Mouse (Mus musculus) testis, adult 2 months (tissue): Measurements from ENCODE around the gene Fbxw17.

ENCODE experiments used
- CTCF ChIP-seq: fragments of 200-500 bp; IDR thresholded peaks from 2 replicates; pipeline ENCODE4 v1.5.1; 2012; ENCODE audit warnings: low read depth, mild to moderate bottlenecking, inconsistent platforms, low read length, moderate library complexity; ENCODE audit not compliant: control insufficient read depth, insufficient read depth, insufficient replicate concordance
- POLR2A ChIP-seq: fragments of 200-500 bp; IDR thresholded peaks from 2 replicates; pipeline ENCODE4 v1.6.1; 2012; ENCODE audit warnings: low read depth, mild to moderate bottlenecking, inconsistent platforms, low read length, moderate library complexity; ENCODE audit not compliant: control insufficient read depth

- no peak for TF ChIP-seq CTCF
- TF ChIP-seq POLR2A: no peak
Observed at GRCm38 (mm10) chr13:50443812-50444211, 26.1 kb downstream of the Fbxw17 start, which contains the start of gene Gm47429.
